Comparison of ENCODE assay signal across 37 mouse cellular contexts in the genomic region with DNA sequence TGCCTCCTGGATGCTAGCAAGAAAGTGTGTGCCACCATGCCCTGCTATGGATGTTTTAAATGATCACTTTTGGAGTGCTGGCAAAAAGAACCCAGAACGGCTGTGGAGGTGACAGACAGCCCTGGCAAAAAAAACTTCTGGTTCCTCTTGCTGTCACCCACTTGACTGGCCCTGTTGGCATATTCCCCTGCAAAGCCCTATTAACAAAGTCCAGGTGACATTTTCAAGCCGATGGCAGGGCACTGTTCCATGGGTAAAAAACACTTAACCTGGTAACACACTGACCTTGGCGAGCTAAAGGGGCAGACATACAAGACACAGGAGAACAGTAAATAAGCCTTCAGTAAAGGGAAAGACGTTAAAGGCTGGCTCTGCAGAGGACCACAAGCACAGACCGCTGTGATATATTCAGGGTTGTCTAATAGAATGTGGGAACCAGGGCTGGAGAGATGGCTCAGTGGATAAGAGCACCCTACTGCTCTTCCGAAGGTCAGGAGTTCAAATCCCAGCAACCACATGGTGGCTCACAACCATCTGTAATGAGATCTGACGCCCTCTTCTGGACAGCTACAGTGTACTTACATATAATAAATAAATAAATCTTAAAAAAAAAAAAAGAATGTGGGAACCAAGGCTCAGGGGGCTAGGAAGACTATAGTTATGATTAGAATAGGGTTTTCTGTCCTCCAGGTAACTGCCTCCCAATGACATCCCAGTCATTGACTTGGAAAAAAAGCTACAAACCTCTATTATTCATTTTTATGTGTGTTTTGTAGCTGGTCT. TPM values are rescaled to one million over a fixed set of nuclear protein-coding genes. Genes with fewer than 3 reads are reported as not detected.
DNase-seq lines count a peak whose midpoint lies in the region; TF ChIP-seq lines count a peak whose summit lies in the region.
"Had no signal": no experiment of that assay in that cellular context is flagged by ENCODE, and none has a peak within 500 bp of the region (broad histone marks: within the 10 kb centered on the region; RNA-seq: fewer than 3 reads in every experiment).

No protein-coding gene starts in this region.

- H3K36me3 ChIP-seq in heart, embryonic 10.5 days, result peaks cover 97% of the 10 kb centered on the region
- peaks cover 61% of the 10 kb centered on the region for H3K36me3 ChIP-seq in liver, adult 2 months (ENCODE audit: control insufficient read depth, insufficient read depth, low read length)

- no peak for TF ChIP-seq CTCF in gastrocnemius, adult 2 months (IDR thresholded peaks at IDR 0.05)
- no peak for TF ChIP-seq CTCF in liver, adult 2 months (IDR thresholded peaks at IDR 0.05; ENCODE audit: low read depth, low read length)

- no peak overlapping the region for H3K4me3 ChIP-seq in gastrocnemius, adult 2 months
- H3K4me3 ChIP-seq in heart, embryonic 10.5 days, result no peak overlapping the region
- H3K4me3 ChIP-seq in liver, adult 2 months (ENCODE audit: insufficient read depth, low read depth, low read length), result no peak overlapping the region
- H3K4me3 ChIP-seq: embryonic facial prominence, embryonic 12.5 days; forebrain, embryonic 10.5 days; forebrain, embryonic 15.5 days; heart, embryonic 13.5 days; lung, embryonic 15.5 days; midbrain, embryonic 10.5 days; midbrain, embryonic 15.5 days; myocyte; neural tube, embryonic 12.5 days had no signal

- no peaks in the 10 kb centered on the region for H3K9me3 ChIP-seq in heart, embryonic 10.5 days
- H3K9me3 ChIP-seq: embryonic facial prominence, embryonic 12.5 days; forebrain, embryonic 10.5 days; forebrain, embryonic 15.5 days; heart, embryonic 13.5 days; lung, embryonic 15.5 days; midbrain, embryonic 10.5 days; midbrain, embryonic 15.5 days; neural tube, embryonic 12.5 days had no signal

- TF ChIP-seq POLR2A in liver, adult 2 months (IDR thresholded peaks at IDR 0.05; ENCODE audit: extremely low read depth, insufficient read depth, low read length), result no peak

- WGBS in heart, embryonic 10.5 days, result 79% methylated on average over 7 of the region's 7 CpGs
- 63% methylated on average over 7 of the region's 7 CpGs for WGBS in liver, adult 2 months

- peak; percentile 13 for DNase-seq in gastrocnemius, adult 2 months
- no peak for DNase-seq in gastrocnemius, adult 8-10 months (ENCODE audit: low spot score in 2 of 2)
- DNase-seq in heart, embryonic 10.5 days (ENCODE audit: low spot score), result peak; percentile 73
- DNase-seq in heart, postnatal 4 days, result no peak
- peak; percentile 37 for DNase-seq in liver, adult 2 months (ENCODE audit: extremely low read depth, low read depth, low spot score)
- no peak for DNase-seq in liver
- no peak for DNase-seq in adrenal gland, postnatal 25 days
- DNase-seq: cerebellum, adult 11 months; cerebellum, adult 9-10 months; cerebellum, postnatal 36 days; heart, postnatal 14 days; kidney, adult 11 months; layer of hippocampus, postnatal 36 days; right cerebral cortex, adult 18-20 months; spleen, adult 18-20 months; thymus, adult 18-20 months; thymus, postnatal 25 days had no signal

- peak overlapping the region; percentile 53; the same call in 1 of the 2 replicates for H3K27ac ChIP-seq in gastrocnemius, adult 2 months
- H3K27ac ChIP-seq in heart, embryonic 10.5 days, result no peak overlapping the region
- H3K27ac ChIP-seq in liver, adult 2 months (replicated peaks; ENCODE audit: insufficient read depth, low read depth, low read length), result no peak overlapping the region
- H3K27ac ChIP-seq: embryonic facial prominence, embryonic 12.5 days; forebrain, embryonic 10.5 days; forebrain, embryonic 15.5 days; heart, embryonic 13.5 days; hindbrain, embryonic 14.5 days; lung, embryonic 15.5 days; midbrain, embryonic 10.5 days; midbrain, embryonic 15.5 days; neural tube, embryonic 12.5 days had no signal

- no peaks in the 10 kb centered on the region for H3K79me2 ChIP-seq in liver, adult 2 months (ENCODE audit: control insufficient read depth, insufficient read depth, low read length)

- no peak overlapping the region for H3K9ac ChIP-seq in liver, adult 2 months (ENCODE audit: low read depth, low read length)
- H3K9ac ChIP-seq: embryonic facial prominence, embryonic 12.5 days; forebrain, embryonic 15.5 days; heart, embryonic 13.5 days; hindbrain, embryonic 14.5 days; lung, embryonic 15.5 days; midbrain, embryonic 15.5 days; neural tube, embryonic 12.5 days had no signal

- intact Hi-C loops in gastrocnemius, adult 2 months (cut with DNase I), result no loop called here

- 0 out of 2 replicates have a peak, but pooled peaks cover 3% of the 10 kb centered on the region for H3K4me1 ChIP-seq in heart, embryonic 10.5 days
- no peaks in the 10 kb centered on the region for H3K4me1 ChIP-seq in liver, adult 2 months (ENCODE audit: control insufficient read depth, insufficient read depth, low read length)
- H3K4me1 ChIP-seq: embryonic facial prominence, embryonic 12.5 days; forebrain, embryonic 15.5 days; lung, embryonic 15.5 days; midbrain, embryonic 10.5 days; midbrain, embryonic 15.5 days; neural tube, embryonic 12.5 days had no signal

- H3K27me3 ChIP-seq in heart, embryonic 10.5 days (ENCODE audit: insufficient read depth, poor library complexity, severe bottlenecking), result no peaks in the 10 kb centered on the region
- no peaks in the 10 kb centered on the region for H3K27me3 ChIP-seq in liver, adult 2 months (ENCODE audit: control insufficient read depth, insufficient read depth, low read length)
- H3K27me3 ChIP-seq: embryonic facial prominence, embryonic 12.5 days; forebrain, embryonic 15.5 days; heart, embryonic 13.5 days; lung, embryonic 15.5 days; midbrain, embryonic 15.5 days; neural tube, embryonic 12.5 days had no signal

RNA-seq across cellular contexts. Expression of a gene that starts 29.6 kb away (rescaled TPM):
- under 1 TPM in 1 of 2 experiments, not detected in 1; 0.33 TPM for total RNA-seq in gastrocnemius, adult 2 months (2021)
- under 1 TPM in 1 of 4 experiments, not detected in 3; 0.27 TPM for total RNA-seq in gastrocnemius, adult 8-10 months (2022)
- not detected in 2 replicates for polyA plus RNA-seq in heart, embryonic 10.5 days (2016; fragmentation: Nextera tagmentation; extraction: Ambion mirVana)
- not detected for total RNA-seq in heart, postnatal 4 days (2021)
- not detected in 2 replicates for total RNA-seq in liver, adult 2 months (2014; rRNA removed)
- polyA plus RNA-seq in liver, adult 2 months (2012; rRNA removed), result not detected in 2 replicates
- not detected in 2 replicates for total RNA-seq in adrenal gland, postnatal 25 days (2021)
- total RNA-seq: adrenal gland, postnatal 4 days; gastrocnemius, postnatal 4 days; heart, postnatal 14 days; left cerebral cortex, postnatal 14 days; megakaryocyte progenitor cell, adult 5-6 weeks had no signal
- polyA plus RNA-seq: embryonic facial prominence, embryonic 12.5 days; forebrain, embryonic 10.5 days; forebrain, embryonic 15.5 days; frontal cortex, adult 2 months; heart, embryonic 13.5 days; inflammation-experienced regulatory T-cells, adult 6 months; kidney, embryonic 14.5 days; limb, embryonic 11.5 days; liver, embryonic 16.5 days; lung, embryonic 15.5 days; midbrain, embryonic 10.5 days; neural tube, embryonic 12.5 days; stomach, embryonic 16.5 days had no signal

RNA-seq across cellular contexts. Expression of a gene that starts 31.7 kb away (rescaled TPM):
- 100 to 1,000 TPM; 325 to 341 TPM for total RNA-seq in gastrocnemius, adult 2 months (2021)
- total RNA-seq in gastrocnemius, adult 8-10 months (2022), result 100 to 1,000 TPM; 325 to 385 (median 343) TPM
- 70.4 and 73.3 TPM in 2 replicates for polyA plus RNA-seq in heart, embryonic 10.5 days (2016; fragmentation: Nextera tagmentation; extraction: Ambion mirVana)
- total RNA-seq in heart, postnatal 4 days (2021), result 100 to 1,000 TPM; 246 to 255 TPM
- total RNA-seq in liver, adult 2 months (2014; rRNA removed), result 25.3 and 41.9 TPM in 2 replicates
- 40.8 and 54.4 TPM in 2 replicates for polyA plus RNA-seq in liver, adult 2 months (2012; rRNA removed)
- 97.7 and 112 TPM in 2 replicates for total RNA-seq in adrenal gland, postnatal 25 days (2021)

RNA-seq across cellular contexts. Expression of a gene that starts 49.2 kb away (rescaled TPM):
- total RNA-seq in gastrocnemius, adult 2 months (2021), result 1 to 10 TPM in 1 of 2 experiments, under 1 TPM in 1; 0.98 to 2.6 TPM
- total RNA-seq in gastrocnemius, adult 8-10 months (2022), result 1 to 10 TPM in 1 of 4 experiments, under 1 TPM in 2, not detected in 1; 0.56 to 1.3 (median 0.72) TPM
- 0.15 and 0.23 TPM in 2 replicates for polyA plus RNA-seq in heart, embryonic 10.5 days (2016; fragmentation: Nextera tagmentation; extraction: Ambion mirVana)
- total RNA-seq in heart, postnatal 4 days (2021), result under 1 TPM in 1 of 2 experiments, not detected in 1; 0.14 TPM
- not detected in 2 replicates for total RNA-seq in liver, adult 2 months (2014; rRNA removed)
- polyA plus RNA-seq in liver, adult 2 months (2012; rRNA removed), result not detected in 2 replicates
- not detected in 2 replicates for total RNA-seq in adrenal gland, postnatal 25 days (2021)
- total RNA-seq: adrenal gland, postnatal 4 days; gastrocnemius, postnatal 4 days; layer of hippocampus, postnatal 36 days had no signal
- polyA plus RNA-seq: inflammation-experienced regulatory T-cells, adult 6 months; midbrain, embryonic 15.5 days had no signal

Comparison
In these comparisons a context has a peak if more than half of its experiments do, and no peak if none do; other contexts are left out.
1. DNase-seq: peak in gastrocnemius, adult 2 months (single experiment), heart, embryonic 10.5 days (single experiment) and liver, adult 2 months (single experiment); none in gastrocnemius, adult 8-10 months (0 of 2), heart, postnatal 4 days (single experiment), liver (single experiment) and adrenal gland, postnatal 25 days (single experiment).